Mouse (Mus musculus) limb, embryonic 14.5 days (tissue): ENCODE results near the gene Aldh18a1. TPM values are rescaled to one million over a fixed set of nuclear protein-coding genes. Genes with fewer than 3 reads are reported as not detected.

Experiments
- ATAC-seq: fragments of 200-750 bp; cut with Nextera tagmentation; 2 replicates; pipeline ENCODE4 v1.8.0; 2017; ENCODE audit warnings: low read depth, moderate number of reproducible peaks, moderate TSS enrichment; ENCODE audit not compliant: low FRiP score
- DNase-seq: peaks from one replicate; pipeline ENCODE4 v3.0.0-alpha.2; 2015; ENCODE audit warnings: low spot score
- H3K27ac ChIP-seq: fragments of 300-500 bp; sonication (generic); replicated peaks from 2 replicates; pipeline ENCODE4 v1.5.1; 2014; ENCODE audit warnings: low read depth, mild to moderate bottlenecking, low read length, moderate library complexity, mixed read lengths
- H3K27me3 ChIP-seq: fragments of 300-500 bp; sonication (generic); 2 replicates; pipeline ENCODE4 v1.6.1; 2014; ENCODE audit warnings: low read length, mixed read lengths; ENCODE audit not compliant: control insufficient read depth, insufficient read depth
- H3K36me3 ChIP-seq: fragments of 300-500 bp; sonication (generic); 2 replicates; pipeline ENCODE4 v1.6.1; 2014; ENCODE audit warnings: mild to moderate bottlenecking, low read length, moderate library complexity, mixed read lengths; ENCODE audit not compliant: control insufficient read depth, insufficient read depth
- H3K4me1 ChIP-seq: fragments of 300-500 bp; sonication (generic); 2 replicates; pipeline ENCODE4 v1.6.1; 2014; ENCODE audit warnings: antibody characterized with exemption, low read length, mixed read lengths; ENCODE audit not compliant: control insufficient read depth, insufficient read depth
- H3K4me2 ChIP-seq: fragments of 300-500 bp; sonication (generic); replicated peaks from 2 replicates; pipeline ENCODE4 v1.6.1; 2014; ENCODE audit warnings: low read depth, mild to moderate bottlenecking, low read length, moderate library complexity; ENCODE audit not compliant: severe bottlenecking
- H3K4me3 ChIP-seq: fragments of 300-500 bp; sonication (generic); replicated peaks from 2 replicates; pipeline ENCODE4 v1.5.1; 2014; ENCODE audit warnings: low read length
- H3K9ac ChIP-seq: fragments of 300-500 bp; sonication (generic); 2 replicates; pipeline ENCODE4 v1.6.1; 2014; ENCODE audit warnings: mild to moderate bottlenecking, low read depth, low read length, moderate library complexity; ENCODE audit not compliant: severe bottlenecking
- H3K9me3 ChIP-seq: fragments of 300-500 bp; sonication (generic); 2 replicates; pipeline ENCODE4 v1.6.1; 2016; ENCODE audit warnings: low read length; ENCODE audit not compliant: control insufficient read depth
- POLR2A ChIP-seq: fragments of 200-500 bp; IDR thresholded peaks from 2 replicates; pipeline ENCODE4 v1.8.0; 2012; ENCODE audit warnings: inconsistent platforms, mild to moderate bottlenecking, moderate library complexity, borderline replicate concordance; ENCODE audit not compliant: insufficient read depth, insufficient read length; ENCODE audit errors: extremely low read depth
- WGBS: fragments of 180-500 bp; shearing (Covaris S2); extraction: QIAGEN DNeasy Blood & Tissue Kit; methylation state at CpG from one replicate; pipeline ENCODE4 v1.1.7; 2014; 5-methylcytosine and 5-hydroxymethylcytosine counted together
- polyA plus RNA-seq, 2 experiments: library from polyadenylated mRNA; depleted of rRNA in 1 of 2; stranded (reverse) in 1 of 2; unstranded in 1 of 2; fragments of >200 nt; fragmentation: Nextera tagmentation in 1 of 2; extraction: Ambion mirVana in 1 of 2; gene quantifications; 2 replicates each; pipeline versions ENCODE4 v1.2.1 to v1.2.3; 2012 to 2014

Aldh18a1 gene
- polyA plus RNA-seq, 2 experiments: 65.3 to 79.8 TPM

- WGBS: 78% methylated on average over 9 of the region's 9 CpGs
- Histone ChIP-seq H3K9me3 (peaks cover 3% of the 10 kb centered on the region; the same call in 1 of the 2 replicates), H3K27me3 (no peaks in the 10 kb centered on the region), H3K4me1 (no peaks in the 10 kb centered on the region), H3K4me3 (no peak overlapping the region), H3K4me2 (no peak overlapping the region), H3K36me3 (no peaks in the 10 kb centered on the region), H3K27ac (no peak overlapping the region), H3K9ac (no peak overlapping the region)
- ATAC-seq (no peak), DNase-seq (no peak)
- TF ChIP-seq POLR2A: no peak
Measured at GRCm38 (mm10) chr19:40526367-40527014, 61.8 kb downstream of the Aldh18a1 start.

GRCm38 (mm10) chr19:40523431-40524005 is 64.7 kb downstream of the Aldh18a1 start:
- whole genome bisulfite sequencing: 73% methylated on average over 8 of the region's 8 CpGs
- ATAC-seq (no peak), DNase-seq (no peak)
- no peak overlapping the region for H3K9ac ChIP-seq
- H3K27me3 ChIP-seq: no peaks in the 10 kb centered on the region
- no peaks in the 10 kb centered on the region for H3K9me3 ChIP-seq
- H3K36me3 ChIP-seq: no peaks in the 10 kb centered on the region
- no peak overlapping the region for H3K4me2 ChIP-seq
- 0 out of 2 replicates have a peak, but pooled peaks cover 4% of the 10 kb centered on the region for H3K4me1 ChIP-seq
- no peak for TF ChIP-seq POLR2A
- no peak overlapping the region for H3K4me3 ChIP-seq
- H3K27ac ChIP-seq: no peak overlapping the region

DNA sequence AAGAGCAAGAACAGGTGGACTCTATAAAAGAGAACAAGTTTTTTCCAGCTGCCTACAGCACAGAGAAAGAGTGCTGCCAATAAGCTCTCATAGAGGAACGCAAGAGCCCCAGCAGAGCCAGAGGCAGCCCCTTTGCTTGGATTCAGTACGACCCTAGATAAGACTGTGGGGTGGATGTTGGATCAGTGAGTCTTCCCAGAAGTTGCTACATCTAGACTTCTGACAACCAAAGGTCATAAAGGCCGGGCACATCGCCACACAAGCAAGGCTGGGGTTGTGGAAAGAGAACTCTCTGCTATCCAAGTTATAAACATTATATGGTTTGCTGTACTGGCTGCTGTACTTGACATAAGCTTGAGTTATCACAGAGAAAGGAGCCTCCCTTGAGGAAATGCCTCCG is 67.9 kb downstream of the Aldh18a1 start:
- no peak overlapping the region for H3K27ac ChIP-seq
- H3K4me1 ChIP-seq: 0 out of 2 replicates have a peak, but pooled peaks cover 4% of the 10 kb centered on the region
- no peaks in the 10 kb centered on the region for H3K36me3 ChIP-seq
- DNase-seq (no peak), ATAC-seq (no peak)
- TF ChIP-seq POLR2A: no peak
- no peaks in the 10 kb centered on the region for H3K27me3 ChIP-seq
- no peaks in the 10 kb centered on the region for H3K9me3 ChIP-seq
- H3K9ac ChIP-seq: no peak overlapping the region
- 72% methylated on average over 5 of the region's 5 CpGs for WGBS
- no peak overlapping the region for H3K4me2 ChIP-seq
- no peak overlapping the region for H3K4me3 ChIP-seq

- H3K9ac ChIP-seq: no peak overlapping the region
- no peaks in the 10 kb centered on the region for H3K9me3 ChIP-seq
- ATAC-seq: no peak
- TF ChIP-seq POLR2A: no peak
- H3K27ac ChIP-seq: no peak overlapping the region
- H3K27me3 ChIP-seq: no peaks in the 10 kb centered on the region
- H3K4me1 ChIP-seq: 0 out of 2 replicates have a peak, but pooled peaks cover 4% of the 10 kb centered on the region
- no peaks in the 10 kb centered on the region for H3K36me3 ChIP-seq
- WGBS: 74% methylated on average over 1 of the region's 1 CpGs
- H3K4me3 ChIP-seq: no peak overlapping the region
- H3K4me2 ChIP-seq: no peak overlapping the region
- no peak for DNase-seq
Measured at GRCm38 (mm10) chr19:40518706-40519105, 69.6 kb downstream of the Aldh18a1 start.

GRCm38 (mm10) chr19:40515596-40515995 is 72.7 kb downstream of the Aldh18a1 start:
- DNase-seq (no peak), ATAC-seq (no peak)
- Histone ChIP-seq H3K4me3 (no peak overlapping the region), H3K9ac (no peak overlapping the region), H3K27me3 (no peaks in the 10 kb centered on the region), H3K36me3 (no peaks in the 10 kb centered on the region), H3K27ac (no peak overlapping the region), H3K9me3 (no peaks in the 10 kb centered on the region), H3K4me1 (peaks cover 12% of the 10 kb centered on the region; the same call in 1 of the 2 replicates), H3K4me2 (no peak overlapping the region)
- TF ChIP-seq POLR2A: no peak
- WGBS: 86% methylated on average over 3 of the region's 3 CpGs
